ENCODE assay signal across 30 mouse cellular contexts in genomic region chr11:85131542-85131941, GRCm38 (mm10). TPM values are rescaled to one million over a fixed set of nuclear protein-coding genes. Genes with fewer than 3 reads are reported as not detected.
A peak's percentile ranks its signal among the peaks of the same experiment; 100 is the strongest.
DNase-seq lines count a peak whose midpoint lies in the region; ATAC-seq and TF ChIP-seq lines count a peak whose summit lies in the region.
"Had no signal": no experiment of that assay in that cellular context is flagged by ENCODE, and none has a peak within 500 bp of the region (broad histone marks: within the 10 kb centered on the region; RNA-seq: fewer than 3 reads in every experiment).

No protein-coding gene starts in this region.

- peak overlapping the region; percentile 37 for H3K9ac ChIP-seq in MEL (ENCODE audit: control insufficient read depth, low read depth, low read length, poor library complexity, severe bottlenecking)
- H3K9ac ChIP-seq in liver, embryonic 14.5 days (replicated peaks) = no peak overlapping the region
- no peak overlapping the region for H3K9ac ChIP-seq in midbrain, embryonic 13.5 days (replicated peaks)
- H3K9ac ChIP-seq: embryonic facial prominence, embryonic 13.5 days; forebrain, embryonic 13.5 days; heart, embryonic 15.5 days; hindbrain, embryonic 14.5 days; limb, embryonic 12.5 days; lung, embryonic 14.5 days had no signal

- DNase-seq in kidney, adult 9 months = peak; percentile 25
- DNase-seq in kidney, postnatal 36 days = no peak
- DNase-seq in MEL (ENCODE audit: low read depth, low spot score) = peak; percentile 72
- DNase-seq in liver, embryonic 14.5 days (ENCODE audit: low read depth in 3 of 3, low spot score in 3 of 3) = no peak
- no peak for DNase-seq in heart, adult 18-20 months
- DNase-seq: cerebellum, adult 11-12 months; cerebellum, postnatal 10 days; embryo, embryonic 11 days; gastrocnemius, postnatal 36 days; heart, postnatal 36 days; kidney, postnatal 25 days; lung, embryonic 14.5 days; thymus, postnatal 4 days had no signal

- peak overlapping the region; percentile 37; the same call in 1 of the 2 replicates for H3K27ac ChIP-seq in MEL (ENCODE audit: control insufficient read depth, low read depth, low read length)
- H3K27ac ChIP-seq in liver, embryonic 14.5 days = peak overlapping the region; percentile 39
- H3K27ac ChIP-seq in midbrain, embryonic 13.5 days = no peak overlapping the region
- H3K27ac ChIP-seq: embryonic facial prominence, embryonic 13.5 days; forebrain, embryonic 13.5 days; heart, embryonic 15.5 days; hindbrain, embryonic 14.5 days; limb, embryonic 12.5 days had no signal

- peak overlapping the region; percentile 21 for H3K4me2 ChIP-seq in liver, embryonic 14.5 days (ENCODE audit: low read depth)
- H3K4me2 ChIP-seq in midbrain, embryonic 13.5 days (replicated peaks) = no peak overlapping the region
- H3K4me2 ChIP-seq: embryonic facial prominence, embryonic 13.5 days; forebrain, embryonic 13.5 days; heart, embryonic 15.5 days; hindbrain, embryonic 14.5 days; limb, embryonic 12.5 days; lung, embryonic 14.5 days had no signal

- no peak for TF ChIP-seq POLR2A in MEL (IDR thresholded peaks at IDR 0.05; ENCODE audit: control insufficient read depth in 1 of 2, insufficient read depth in 1 of 2, low read depth in 1 of 2, low read length in 2 of 2, poor library complexity in 1 of 2)

- H3K4me3 ChIP-seq in MEL (ENCODE audit: control insufficient read depth in 1 of 2, insufficient read depth in 1 of 2, low read depth in 2 of 2, low read length in 2 of 2) = no peak overlapping the region
- no peak overlapping the region for H3K4me3 ChIP-seq in liver, embryonic 14.5 days (ENCODE audit: insufficient read depth in 1 of 2, low read depth in 2 of 2, low read length in 2 of 2)
- H3K4me3 ChIP-seq in midbrain, embryonic 13.5 days (replicated peaks) = no peak overlapping the region
- H3K4me3 ChIP-seq: embryonic facial prominence, embryonic 13.5 days; forebrain, embryonic 13.5 days; heart, embryonic 15.5 days; limb, embryonic 12.5 days had no signal

- peaks cover 14 to 46% of the 10 kb centered on the region in 2 experiments for H3K4me1 ChIP-seq in MEL (ENCODE audit: control insufficient read depth in 1 of 2, insufficient read depth in 2 of 2, low read length in 2 of 2)
- peaks cover 39 to 53% of the 10 kb centered on the region in 2 experiments for H3K4me1 ChIP-seq in liver, embryonic 14.5 days (replicated peaks; ENCODE audit: control insufficient read depth in 2 of 2, insufficient read depth in 2 of 2, low read length in 1 of 2)
- H3K4me1 ChIP-seq in midbrain, embryonic 13.5 days (replicated peaks) = no peaks in the 10 kb centered on the region
- H3K4me1 ChIP-seq: embryonic facial prominence, embryonic 13.5 days; forebrain, embryonic 13.5 days; heart, embryonic 15.5 days; limb, embryonic 12.5 days had no signal

- H3K27me3 ChIP-seq in MEL (ENCODE audit: control insufficient read depth in 1 of 2, insufficient read depth in 2 of 2, low read length in 2 of 2) = no peaks in the 10 kb centered on the region
- no peaks in the 10 kb centered on the region for H3K27me3 ChIP-seq in liver, embryonic 14.5 days (ENCODE audit: control insufficient read depth, insufficient read depth, low read length)
- no peaks in the 10 kb centered on the region for H3K27me3 ChIP-seq in midbrain, embryonic 13.5 days
- H3K27me3 ChIP-seq: embryonic facial prominence, embryonic 13.5 days; forebrain, embryonic 13.5 days; heart, embryonic 15.5 days; limb, embryonic 12.5 days; Patski had no signal

- peaks cover 0 to 54% of the 10 kb centered on the region in 2 experiments; a peak in 2 of 4 replicates for H3K36me3 ChIP-seq in MEL (ENCODE audit: control insufficient read depth in 1 of 2, insufficient read depth in 2 of 2, low read length in 2 of 2)
- peaks cover 21% of the 10 kb centered on the region for H3K36me3 ChIP-seq in liver, embryonic 14.5 days (replicated peaks; ENCODE audit: control insufficient read depth, insufficient read depth, low read depth)
- H3K36me3 ChIP-seq in midbrain, embryonic 13.5 days = no peaks in the 10 kb centered on the region
- H3K36me3 ChIP-seq: embryonic facial prominence, embryonic 13.5 days; heart, embryonic 15.5 days; limb, embryonic 12.5 days had no signal

- no peaks in the 10 kb centered on the region for H3K9me3 ChIP-seq in MEL (replicated peaks; ENCODE audit: insufficient read depth, low read length)
- no peaks in the 10 kb centered on the region for H3K9me3 ChIP-seq in liver, embryonic 14.5 days (ENCODE audit: control insufficient read depth, low read length)
- no peaks in the 10 kb centered on the region for H3K9me3 ChIP-seq in midbrain, embryonic 13.5 days
- H3K9me3 ChIP-seq: embryonic facial prominence, embryonic 13.5 days; forebrain, embryonic 13.5 days; heart, embryonic 15.5 days; limb, embryonic 12.5 days had no signal

- H3K79me2 ChIP-seq in MEL (ENCODE audit: control insufficient read depth, insufficient read depth, low read length, poor library complexity) = peaks cover 8% of the 10 kb centered on the region

- 39% methylated on average over 2 of the region's 2 CpGs for WGBS in liver, embryonic 14.5 days (ENCODE audit: insufficient replicate concordance)
- WGBS in midbrain, embryonic 13.5 days = 83% methylated on average over 2 of the region's 2 CpGs

- no peak for TF ChIP-seq CTCF in MEL (IDR thresholded peaks at IDR 0.05 in 2 of 3, conservative IDR thresholded peaks at IDR 0.05 in 1 of 3; ENCODE audit: control insufficient read depth in 1 of 3, insufficient read depth in 1 of 3, low read depth in 2 of 3, low read length in 3 of 3, poor library complexity in 1 of 3, severe bottlenecking in 1 of 3)
- TF ChIP-seq CTCF in liver, embryonic 14.5 days (IDR thresholded peaks at IDR 0.05; ENCODE audit: low read depth) = no peak

- TF ChIP-seq RAD21 in MEL (IDR thresholded peaks at IDR 0.05; ENCODE audit: low read depth, low read length) = no peak

- TF ChIP-seq EP300 in MEL (IDR thresholded peaks at IDR 0.05; ENCODE audit: low read depth in 1 of 2, low read length in 2 of 2) = peak in 1 of 2 experiments; percentile 40; a peak in 1 of 4 replicates
- TF ChIP-seq EP300 in liver, embryonic 14.5 days (IDR thresholded peaks at IDR 0.05; ENCODE audit: low read depth) = no peak

- ATAC-seq in liver, embryonic 14.5 days (ENCODE audit: insufficient read depth) = no peak
- ATAC-seq in monocyte, adult 5-6 weeks (replicated peaks; ENCODE audit: insufficient number of reproducible peaks, low FRiP score, low TSS enrichment, poor library complexity, severe bottlenecking) = peak; percentile 78
- ATAC-seq in midbrain, embryonic 13.5 days = no peak
- ATAC-seq: forebrain, embryonic 13.5 days; midbrain, embryonic 16.5 days; Patski had no signal

TF ChIP-seq in MEL, 35 proteins besides CTCF, POLR2A, EP300 and RAD21:
- peak; percentile 72 for TF ChIP-seq MAX (IDR thresholded peaks at IDR 0.05; ENCODE audit: low read length)
- peak; percentile 86 for TF ChIP-seq MYC (IDR thresholded peaks at IDR 0.05; ENCODE audit: low read depth, low read length)
- no peak for TF ChIP-seq RCOR1 (IDR thresholded peaks at IDR 0.05; ENCODE audit: low read depth, low read length)
- TF ChIP-seq MXI1 (IDR thresholded peaks at IDR 0.05; ENCODE audit: low read depth, low read length) = peak; percentile 90
- TF ChIP-seq JUND (IDR thresholded peaks at IDR 0.05; ENCODE audit: low read depth, low read length) = no peak
- no peak for TF ChIP-seq UBTF (IDR thresholded peaks at IDR 0.05; ENCODE audit: borderline replicate concordance, insufficient read depth, low read depth, low read length)
- TF ChIP-seq USF2 (IDR thresholded peaks at IDR 0.05; ENCODE audit: borderline replicate concordance in 1 of 2, insufficient read depth in 1 of 2, low read depth in 1 of 2, low read length in 2 of 2) = no peak
- TF ChIP-seq CHD1 (IDR thresholded peaks at IDR 0.05; ENCODE audit: low read depth, low read length) = no peak
- TF ChIP-seq SIN3A (IDR thresholded peaks at IDR 0.05; ENCODE audit: low read length) = peak; percentile 79
- no peak for TF ChIP-seq SMC3 (IDR thresholded peaks at IDR 0.05; ENCODE audit: low read depth, low read length)
- no peak for TF ChIP-seq GABPA (IDR thresholded peaks at IDR 0.05; ENCODE audit: low read depth, low read length)
- TF ChIP-seq POLR2AphosphoS5 (IDR thresholded peaks at IDR 0.05; ENCODE audit: borderline replicate concordance, low read depth, low read length) = no peak
- TF ChIP-seq HCFC1 (IDR thresholded peaks at IDR 0.05; ENCODE audit: low read depth, low read length) = no peak
- TF ChIP-seq TAL1 (IDR thresholded peaks at IDR 0.05; ENCODE audit: low read length) = no peak

RNA-seq across cellular contexts. Expression of gene Usp32, which starts 8.4 kb away (rescaled TPM):
- 11.3 and 12.5 TPM in 2 replicates for total RNA-seq in MEL (2012; rRNA removed)
- 10 to 100 TPM in 1 of 2 experiments, not detected in 1; 11.5 TPM for polyA plus RNA-seq in MEL (2012; ENCODE audit: insufficient read depth in 1 of 2, insufficient read length in 2 of 2, low read depth in 1 of 2, low replicate concordance in 2 of 2, missing spikeins in 1 of 2)
- 15.0 and 25.6 TPM in 2 replicates for polyA plus RNA-seq in liver, embryonic 14.5 days (2012; rRNA removed)
- 14.4 and 17.7 TPM in 2 replicates for polyA plus RNA-seq in liver, embryonic 14.5 days (2014; fragmentation: Nextera tagmentation; extraction: Ambion mirVana)
- 80.2 to 120 TPM (median 84.8 TPM) in 3 replicates for total RNA-seq in monocyte, adult 5-6 weeks (2017)
- polyA plus RNA-seq in midbrain, embryonic 13.5 days (2015; fragmentation: Nextera tagmentation; extraction: Ambion mirVana) = 10.3 and 11.6 TPM in 2 replicates
- 10 to 100 TPM; 20.9 to 24.1 TPM for total RNA-seq in heart, adult 18-20 months (2021)

RNA-seq across cellular contexts. Expression of gene 1700125H20Rik, which starts 38.7 kb away (rescaled TPM):
- total RNA-seq in MEL (2012; rRNA removed) = not detected in 2 replicates
- not detected for polyA plus RNA-seq in MEL (2012; ENCODE audit: insufficient read depth in 1 of 2, insufficient read length in 2 of 2, low read depth in 1 of 2, low replicate concordance in 2 of 2, missing spikeins in 1 of 2)
- polyA plus RNA-seq in liver, embryonic 14.5 days (2012; rRNA removed) = not detected in 2 replicates
- polyA plus RNA-seq in liver, embryonic 14.5 days (2014; fragmentation: Nextera tagmentation; extraction: Ambion mirVana) = 0.25 TPM in 1 of 2 replicates, not detected in the other
- not detected in 3 replicates for total RNA-seq in monocyte, adult 5-6 weeks (2017)
- polyA plus RNA-seq in midbrain, embryonic 13.5 days (2015; fragmentation: Nextera tagmentation; extraction: Ambion mirVana) = 0.48 and 0.52 TPM in 2 replicates
- not detected for total RNA-seq in heart, adult 18-20 months (2021)
- total RNA-seq: ES-E14; gastrocnemius, adult 18-20 months; gastrocnemius, postnatal 36 days; heart, postnatal 36 days; left cerebral cortex, postnatal 14 days; megakaryocyte-erythroid progenitor cell, adult 5-6 weeks had no signal
- polyA plus RNA-seq: erythroblast, embryonic 14.5 days; heart, embryonic 15.5 days; intestine, embryonic 14.5 days; spleen, adult 2 months; stomach, embryonic 14.5 days had no signal

Comparison
In these comparisons a context has a peak if more than half of its experiments do, and no peak if none do; other contexts are left out.
1. DNase-seq: peak in kidney, adult 9 months (single experiment) and MEL (single experiment); none in kidney, postnatal 36 days (0 of 2), liver, embryonic 14.5 days (0 of 3) and heart, adult 18-20 months (0 of 2).